Mouse (Mus musculus): Measurements from ENCODE around the gene Kcnab3.

DNA sequence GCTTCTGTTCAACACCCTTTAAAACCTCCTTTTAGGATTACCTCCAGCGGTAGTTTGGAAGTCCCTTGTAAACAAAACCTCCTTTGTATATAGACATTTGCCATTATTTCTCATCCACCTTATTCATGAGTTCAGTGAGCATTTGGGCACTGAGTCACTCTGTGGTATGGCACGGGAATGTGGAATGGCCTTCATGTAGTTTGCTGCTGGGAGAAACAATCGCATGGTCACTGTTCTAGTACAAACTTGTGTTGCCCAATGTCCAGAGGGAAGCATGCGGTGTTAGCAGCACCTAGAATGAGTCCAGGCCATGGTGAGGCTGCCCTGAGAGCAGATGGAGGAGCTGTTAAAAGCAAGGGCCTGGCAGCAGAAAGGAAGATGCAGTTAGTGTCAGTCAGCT lies 8.7 kb downstream of the Kcnab3 start:
- TF ChIP-seq CTCF (conservative IDR thresholded peaks at IDR 0.05; ENCODE audit: low read length) (no peak), POU5F1 (IDR thresholded peaks at IDR 0.05; ENCODE audit: borderline replicate concordance, low read length) (no peak), NANOG (IDR thresholded peaks at IDR 0.05; ENCODE audit: borderline replicate concordance, low read length) (no peak)

Data from E14TG2a.4 (cell line).